Mouse (Mus musculus) forebrain, postnatal 0 days (tissue): ENCODE results near the gene Espnl. TPM values are rescaled to one million over a fixed set of nuclear protein-coding genes. Genes with fewer than 3 reads are reported as not detected.

ENCODE experiments used
- ATAC-seq: fragments of 200-750 bp; cut with Nextera tagmentation; 2 replicates; pipeline ENCODE4 v1.8.0; 2017; ENCODE audit warnings: mild to moderate bottlenecking, moderate library complexity
- DNase-seq: peaks from one replicate; pipeline ENCODE4 v3.0.0-alpha.2; 2015
- H3K27ac ChIP-seq: fragments of 300-500 bp; sonication (generic); 2 replicates; pipeline ENCODE4 v1.5.1; 2014; ENCODE audit warnings: low read depth, mild to moderate bottlenecking, antibody characterized with exemption, low read length, moderate library complexity, mixed read lengths
- H3K27me3 ChIP-seq: fragments of 300-500 bp; sonication (generic); 2 replicates; pipeline ENCODE4 v1.6.1; 2014; ENCODE audit warnings: mild to moderate bottlenecking, low read length, mixed read lengths; ENCODE audit not compliant: insufficient read depth
- H3K36me3 ChIP-seq: fragments of 300-500 bp; sonication (generic); 2 replicates; pipeline ENCODE4 v1.6.1; 2014; ENCODE audit warnings: mild to moderate bottlenecking, moderate library complexity; ENCODE audit not compliant: insufficient read depth
- H3K4me1 ChIP-seq: fragments of 300-500 bp; sonication (generic); 2 replicates; pipeline ENCODE4 v1.6.1; 2014; ENCODE audit warnings: antibody characterized with exemption; ENCODE audit not compliant: insufficient read depth
- H3K4me2 ChIP-seq: fragments of 300-500 bp; sonication (generic); 2 replicates; pipeline ENCODE4 v1.6.1; 2014; ENCODE audit warnings: low read depth, mild to moderate bottlenecking, moderate library complexity
- H3K4me3 ChIP-seq: fragments of 300-500 bp; sonication (generic); 2 replicates; pipeline ENCODE4 v1.5.1; 2014; ENCODE audit warnings: low read depth, low read length, mixed read lengths
- H3K9ac ChIP-seq: fragments of 300-500 bp; sonication (generic); 2 replicates; pipeline ENCODE4 v1.6.1; 2014; ENCODE audit warnings: mild to moderate bottlenecking
- H3K9me3 ChIP-seq: fragments of 300-500 bp; sonication (generic); 2 replicates; pipeline ENCODE4 v1.6.1; 2016; ENCODE audit warnings: low read length
- CTCF ChIP-seq: sonication (generic); IDR thresholded peaks from 2 replicates; pipeline ENCODE4 v1.5.1; 2016; ENCODE audit warnings: antibody characterized with exemption, control low read depth, low read depth
- WGBS: fragments of 180-500 bp; shearing (Covaris S2); extraction: QIAGEN DNeasy Blood & Tissue Kit; methylation state at CpG from one replicate; pipeline ENCODE4 v1.1.7; 2014; 5-methylcytosine and 5-hydroxymethylcytosine counted together
- polyA plus RNA-seq: library from polyadenylated mRNA; unstranded; fragments of >200 nt; fragmentation: Nextera tagmentation; extraction: Ambion mirVana; gene quantifications from 2 replicates; pipeline ENCODE4 v1.2.1, GENCODE M21; 2015
- total RNA-seq: library from RNA; depleted of rRNA; stranded (reverse); fragments of >200 nt; gene quantifications from 2 replicates; pipeline ENCODE4 v1.2.3, GENCODE M21; 2014

Gene Espnl
- total and polyA plus RNA-seq, 2 experiments from 2014 or later, result 0.13 to 0.19 TPM

GRCm38 (mm10) chr1:91289375-91289774 is 32.5 kb upstream of the Espnl start:
- no peak for DNase-seq
- Histone ChIP-seq H3K4me2 (no peak overlapping the region), H3K9me3 (no peaks in the 10 kb centered on the region), H3K36me3 (peaks cover 29% of the 10 kb centered on the region), H3K27ac (no peak overlapping the region), H3K4me1 (no peaks in the 10 kb centered on the region), H3K27me3 (no peaks in the 10 kb centered on the region), H3K4me3 (no peak overlapping the region), H3K9ac (no peak overlapping the region)
- TF ChIP-seq CTCF, result no peak
- ATAC-seq, result no peak
- WGBS, result 100% methylated on average over 1 of the region's 1 CpGs

GRCm38 (mm10) chr1:91292101-91292825 is 29.6 kb upstream of the Espnl start:
- DNase-seq (no peak), ATAC-seq (no peak)
- Histone ChIP-seq H3K27ac (no peak overlapping the region), H3K9me3 (no peaks in the 10 kb centered on the region), H3K9ac (no peak overlapping the region), H3K4me1 (no peaks in the 10 kb centered on the region), H3K36me3 (peaks cover 5% of the 10 kb centered on the region), H3K27me3 (no peaks in the 10 kb centered on the region), H3K4me2 (no peak overlapping the region), H3K4me3 (no peak overlapping the region)
- WGBS, result 96% methylated on average over 11 of the region's 11 CpGs
- TF ChIP-seq CTCF, result no peak

GRCm38 (mm10) chr1:91295544-91295943 is 26.3 kb upstream of the Espnl start:
- H3K36me3 ChIP-seq, result no peaks in the 10 kb centered on the region
- DNase-seq (no peak), ATAC-seq (no peak)
- H3K4me1 ChIP-seq, result no peaks in the 10 kb centered on the region
- no peaks in the 10 kb centered on the region for H3K9me3 ChIP-seq
- no peak overlapping the region for H3K4me3 ChIP-seq
- no peak for TF ChIP-seq CTCF
- H3K4me2 ChIP-seq, result no peak overlapping the region
- 93% methylated on average over 6 of the region's 6 CpGs for WGBS
- H3K9ac ChIP-seq, result no peak overlapping the region
- no peak overlapping the region for H3K27ac ChIP-seq
- no peaks in the 10 kb centered on the region for H3K27me3 ChIP-seq

GRCm38 (mm10) chr1:91297799-91298744 is 23.8 kb upstream of the Espnl start, which contains the start of gene Scly:
Gene Scly, plus strand, starts transcription at chr1:91298338.
- H3K9me3 ChIP-seq, result no peaks in the 10 kb centered on the region
- DNase-seq (peak; percentile 93), ATAC-seq (peak; percentile 100)
- no peak within 1 kb of the TSS for H3K27ac ChIP-seq
- no peak; the same call in 1 of the 2 replicates for TF ChIP-seq CTCF
- no peaks in the 10 kb centered on the region for H3K36me3 ChIP-seq
- peak within 1 kb of the TSS; percentile 68 for H3K9ac ChIP-seq
- WGBS, result under 1% methylated on average over 61 of the region's 65 CpGs
- peak within 1 kb of the TSS; percentile 81 for H3K4me2 ChIP-seq
- H3K4me1 ChIP-seq, result no peaks in the 10 kb centered on the region
- no peaks in the 10 kb centered on the region for H3K27me3 ChIP-seq
- H3K4me3 ChIP-seq, result peak within 1 kb of the TSS; percentile 83

- no peak for DNase-seq
- Histone ChIP-seq H3K27me3 (no peaks in the 10 kb centered on the region), H3K9me3 (no peaks in the 10 kb centered on the region), H3K4me1 (no peaks in the 10 kb centered on the region), H3K9ac (no peak overlapping the region), H3K27ac (no peak overlapping the region), H3K4me2 (peak overlapping the region; percentile 81), H3K4me3 (peak overlapping the region; percentile 83), H3K36me3 (no peaks in the 10 kb centered on the region)
- TF ChIP-seq CTCF, result no peak
- ATAC-seq, result no peak
- 81% methylated on average over 13 of the region's 13 CpGs for WGBS
Measured at GRCm38 (mm10) chr1:91299026-91299706, 22.7 kb upstream of the Espnl start.

GRCm38 (mm10) chr1:91299707-91300426 is 22.0 kb upstream of the Espnl start:
- Histone ChIP-seq H3K4me1 (no peaks in the 10 kb centered on the region), H3K4me2 (no peak overlapping the region), H3K27me3 (no peaks in the 10 kb centered on the region), H3K9me3 (no peaks in the 10 kb centered on the region), H3K36me3 (no peaks in the 10 kb centered on the region), H3K4me3 (no peak overlapping the region), H3K27ac (no peak overlapping the region), H3K9ac (no peak overlapping the region)
- TF ChIP-seq CTCF, result no peak
- no peak for DNase-seq
- WGBS, result 89% methylated on average over 5 of the region's 5 CpGs
- no peak for ATAC-seq
